Mouse (Mus musculus) bone marrow macrophage, adult 2 months (primary cell): Measurements from ENCODE around the gene Anapc5.

ENCODE experiments used
- CTCF ChIP-seq: IDR thresholded peaks from 2 replicates; pipeline ENCODE4 v1.5.1; 2012; ENCODE audit warnings: low read depth, mild to moderate bottlenecking, low read length, moderate library complexity
- POLR2A ChIP-seq: IDR thresholded peaks from 2 replicates; pipeline ENCODE4 v1.6.1; 2012; ENCODE audit warnings: mild to moderate bottlenecking, low read depth, low read length, borderline replicate concordance

- TF ChIP-seq CTCF (no peak), POLR2A (no peak)
These were observed 77.2 kb downstream of the Anapc5 start for GRCm38 (mm10) chr5:122743880-122744422.
